Mouse (Mus musculus): Measurements from ENCODE around the gene Gm26661.

The Gm26661 gene

GRCm38 (mm10) chr14:7791532-7792159 is at the start of gene Gm26661:
Gene Gm26661 (plus strand): TSS chr14:7791587.
- peak; percentile 57 for DNase-seq

- DNase-seq, result peak; percentile 38
Observed at GRCm38 (mm10) chr14:7748944-7749763, 42.2 kb upstream of the Gm26661 start.

DNA sequence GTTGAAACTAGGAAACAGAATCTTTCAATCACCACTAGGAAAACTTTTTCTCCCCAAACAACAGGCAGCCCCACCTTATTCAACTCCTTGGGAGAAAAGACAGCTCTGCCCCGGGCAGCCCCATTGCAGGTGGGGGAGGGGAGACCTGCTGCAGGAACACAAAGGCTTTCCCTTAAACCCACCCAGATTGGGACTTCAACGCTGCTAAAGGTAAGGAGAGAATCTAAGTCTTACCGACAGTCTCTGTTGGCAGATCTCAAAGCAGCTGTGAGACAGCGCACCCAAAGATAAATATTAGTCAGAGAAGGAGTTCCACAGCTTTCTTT is 41.7 kb upstream of the Gm26661 start:
- DNase-seq, result no peak

DNA sequence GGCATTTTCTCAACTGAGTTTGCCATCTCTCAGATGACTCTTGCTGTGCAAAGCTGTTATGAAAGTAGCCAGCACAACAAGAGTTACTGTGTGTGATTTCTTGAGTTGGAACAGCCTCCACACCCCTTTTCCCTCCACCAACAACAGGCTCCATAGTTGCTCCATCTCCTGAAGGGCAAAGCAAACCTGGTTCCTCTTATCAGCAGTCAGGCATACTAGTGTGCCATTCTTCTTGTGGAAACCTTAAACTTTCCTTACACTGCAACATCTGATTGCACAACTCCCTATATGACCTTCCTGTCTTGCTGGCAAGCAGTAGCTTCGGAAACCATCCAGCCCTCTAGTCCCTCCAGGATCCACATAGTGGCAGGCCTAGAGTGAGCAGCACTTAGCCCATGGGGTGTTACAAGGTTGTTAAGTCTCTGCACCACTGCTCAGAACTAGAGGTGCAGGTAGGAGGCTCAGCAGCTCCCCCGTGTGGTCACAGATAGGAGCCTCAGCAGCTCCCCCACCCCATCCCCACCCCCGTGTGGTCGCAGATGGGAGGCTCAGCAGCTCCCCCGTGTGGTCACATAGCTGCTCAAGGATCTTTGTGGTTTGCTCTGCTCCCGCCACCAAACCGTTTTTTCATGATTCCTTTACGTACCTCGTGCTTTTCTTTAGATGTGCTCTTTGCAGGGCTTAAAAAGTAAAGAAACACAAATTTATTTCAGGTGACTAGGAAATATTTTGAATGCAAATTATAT is 25.6 kb upstream of the Gm26661 start:
- DNase-seq, result peak; percentile 38

- DNase-seq, result no peak
Observed at GRCm38 (mm10) chr14:7773714-7774389, 17.5 kb upstream of the Gm26661 start.

- DNase-seq, result no peak
Observed at GRCm38 (mm10) chr14:7786073-7786472, 5.3 kb upstream of the Gm26661 start.

DNA sequence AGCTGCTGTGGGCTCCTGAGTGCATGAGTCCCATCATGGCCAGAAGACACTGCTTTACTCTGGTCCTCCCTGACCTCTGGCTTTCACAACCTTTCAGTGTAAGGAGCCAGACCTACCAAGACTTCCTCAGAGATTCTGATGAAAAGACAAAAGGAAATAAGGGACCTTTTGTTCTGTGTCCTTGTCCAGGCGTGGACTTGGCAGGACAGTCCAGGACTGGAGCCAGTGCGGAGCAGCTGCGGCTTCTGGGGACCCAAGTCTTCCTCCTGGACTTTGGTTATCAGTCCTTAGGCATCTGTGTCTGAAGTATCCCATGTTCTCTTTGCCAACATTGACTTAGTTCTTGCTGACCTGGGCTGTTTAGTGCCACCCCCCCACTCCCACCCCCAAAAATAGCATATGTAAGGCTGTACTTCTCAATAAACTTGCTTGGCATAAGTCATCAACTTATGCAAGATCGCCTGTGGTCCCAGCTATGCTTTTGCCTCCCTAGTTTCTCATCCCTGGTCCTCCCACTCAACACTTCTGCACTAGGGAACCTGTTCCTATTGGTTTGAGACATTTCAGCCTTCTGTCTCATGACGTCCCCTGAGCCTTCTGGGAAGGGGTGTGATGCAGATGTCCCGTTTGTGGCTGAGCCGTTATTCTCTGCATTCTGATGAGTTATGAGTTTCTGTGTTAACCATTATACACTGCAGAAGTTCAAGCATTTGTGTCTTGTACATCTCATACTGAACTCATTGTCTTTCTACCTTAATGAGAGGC is 1.9 kb upstream of the Gm26661 start:
- DNase-seq, result no peak

DNA sequence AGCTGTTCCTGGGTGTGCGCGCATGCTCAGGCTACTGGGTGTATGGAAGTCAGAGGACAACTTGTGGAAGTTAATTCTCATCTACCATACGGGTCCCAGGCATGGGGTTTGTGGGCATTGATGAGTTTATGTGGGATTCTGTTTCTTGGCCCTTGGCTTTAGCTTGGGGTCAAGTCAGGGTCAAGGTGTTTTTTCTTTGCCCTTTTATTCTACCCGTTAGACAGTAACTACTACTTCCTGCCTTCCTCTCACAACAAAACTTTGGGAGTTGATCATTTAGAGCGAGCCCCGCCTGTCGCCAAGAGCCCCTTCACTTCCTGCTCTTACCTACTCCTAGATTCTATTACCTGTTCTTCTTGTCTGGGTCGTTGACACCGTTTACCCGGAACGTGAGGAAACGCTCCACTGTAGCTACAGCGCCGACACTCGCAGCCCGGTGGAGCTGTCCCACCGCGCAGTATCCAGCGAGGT is 291 bp upstream of the Gm26661 start:
- no peak for DNase-seq

- no peak for DNase-seq
Observed at GRCm38 (mm10) chr14:7795961-7796360, 4.6 kb downstream of the Gm26661 start.

DNA sequence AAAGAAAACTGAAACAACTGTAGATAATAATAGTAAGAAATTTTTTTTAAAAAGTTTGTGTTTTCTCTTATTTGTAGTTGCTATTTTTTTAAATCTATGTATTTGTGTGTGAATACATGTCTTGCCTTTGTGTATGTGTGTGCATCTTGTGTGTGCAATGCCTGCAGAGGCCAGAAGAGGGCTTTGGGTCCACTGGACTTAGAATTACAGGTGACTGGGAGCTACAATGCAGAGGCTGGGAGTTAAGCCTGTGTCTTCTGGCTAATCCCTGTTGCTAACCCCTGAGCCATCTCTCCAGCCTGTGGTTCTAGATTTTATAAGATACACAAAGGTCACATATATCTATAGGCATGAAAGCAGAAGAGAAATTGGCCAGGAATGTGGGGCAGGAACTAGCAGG is 9.2 kb downstream of the Gm26661 start:
- DNase-seq, result no peak

GRCm38 (mm10) chr14:7801831-7802230 is 10.4 kb downstream of the Gm26661 start:
- peak; percentile 67 for DNase-seq

GRCm38 (mm10) chr14:7803874-7804557 is 12.6 kb downstream of the Gm26661 start:
- peak; percentile 90 for DNase-seq

DNA sequence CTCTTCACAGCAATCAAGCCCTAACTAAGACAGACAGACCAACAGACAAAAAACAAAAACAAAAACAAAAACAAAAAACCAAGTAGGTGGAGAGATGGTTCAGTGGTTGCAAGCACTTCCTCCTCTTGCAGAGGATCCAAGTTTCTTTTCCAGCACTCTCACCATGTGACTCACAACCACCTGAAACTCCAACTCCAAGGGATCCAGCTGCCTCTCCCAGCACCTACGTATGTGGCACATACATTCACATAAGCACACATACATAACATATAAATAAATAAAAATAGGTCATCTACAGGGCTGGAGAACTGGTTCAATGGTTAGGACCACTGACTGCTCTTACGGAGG is 13.1 kb downstream of the Gm26661 start:
- DNase-seq, result no peak

DNA sequence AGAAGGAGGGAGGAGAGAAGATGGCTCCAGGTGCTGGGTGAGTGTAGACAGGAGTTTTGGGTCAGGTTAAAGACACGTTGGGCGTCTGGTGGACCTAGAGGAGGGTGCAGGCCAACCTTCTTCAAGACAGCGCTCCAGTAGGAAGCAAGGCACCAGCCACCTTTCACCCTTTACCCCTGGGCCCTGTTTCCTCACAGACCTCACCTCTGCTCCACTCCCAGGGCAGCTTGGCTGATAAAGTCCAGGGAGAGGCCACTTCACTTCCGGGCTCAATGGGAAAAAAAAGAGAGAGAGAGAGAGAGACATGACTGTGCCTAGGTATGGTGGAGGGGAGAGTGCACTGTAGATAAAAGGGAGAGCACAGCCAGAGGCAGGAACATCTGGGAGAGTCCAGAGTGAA is 16.3 kb downstream of the Gm26661 start:
- no peak for DNase-seq

DNA sequence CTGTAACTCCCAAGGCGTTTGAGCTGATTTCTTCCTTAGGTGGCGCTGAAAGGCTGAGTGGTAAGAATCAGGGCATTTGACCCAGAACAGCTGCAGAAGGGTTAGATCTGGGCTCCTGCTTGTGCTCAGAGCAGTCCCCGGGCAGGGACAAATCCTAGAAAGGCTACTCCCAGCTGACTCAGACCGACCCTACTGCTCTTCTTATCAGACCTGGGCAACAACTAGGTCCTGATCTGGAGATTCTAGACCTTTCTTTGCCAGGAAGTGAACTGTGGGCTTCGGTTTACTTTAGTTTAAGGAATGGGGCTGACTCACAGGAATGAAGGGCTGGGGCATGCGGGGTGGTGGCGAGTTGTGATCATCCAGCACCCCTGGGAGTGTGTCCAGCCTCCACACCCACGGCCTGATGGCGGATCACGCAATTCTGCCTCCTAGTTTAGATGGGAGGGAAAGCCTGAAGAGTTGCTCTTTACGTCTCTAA is 17.2 kb downstream of the Gm26661 start:
- no peak for DNase-seq

DNA sequence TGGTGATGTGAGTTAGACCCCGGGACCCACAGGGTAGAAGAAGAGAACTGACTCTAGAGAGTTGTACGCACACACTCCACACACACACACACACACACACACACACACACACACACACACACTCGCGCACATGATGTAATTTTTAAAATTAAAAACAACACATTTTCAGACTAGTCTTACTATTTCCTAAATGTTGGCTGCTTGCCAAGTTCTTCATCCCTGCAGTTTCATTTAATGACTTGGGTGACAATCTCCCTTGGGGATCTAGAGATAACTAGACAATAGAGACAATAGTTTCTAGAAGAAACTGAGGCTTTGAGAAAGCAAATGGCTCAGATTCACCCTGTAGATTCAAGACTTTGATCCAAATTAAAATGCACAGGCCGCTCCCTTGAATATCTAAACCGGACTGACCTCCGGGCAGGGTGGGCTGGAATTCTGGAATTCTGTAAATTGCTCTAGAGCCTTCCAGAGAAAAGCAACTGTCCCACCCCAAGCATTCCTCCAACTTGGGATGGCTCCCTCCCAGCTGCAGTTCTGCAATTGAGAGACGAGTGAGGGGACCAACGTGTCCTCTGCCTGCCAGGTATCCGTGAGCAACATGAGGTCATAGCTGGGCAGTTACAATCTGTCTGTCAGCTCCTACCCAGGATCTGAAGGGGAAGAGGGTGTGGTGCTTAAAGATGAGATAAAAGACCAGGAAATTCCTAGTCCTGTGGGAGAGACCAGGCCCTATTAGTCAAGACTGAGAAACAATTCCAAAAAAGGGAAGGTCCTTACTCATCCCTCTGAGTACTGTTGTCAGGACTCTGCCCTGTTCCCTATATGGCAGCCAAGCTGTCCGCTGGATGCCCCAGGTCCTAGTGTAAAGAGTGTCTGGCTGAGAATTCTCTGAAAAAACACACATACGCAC is 17.9 kb downstream of the Gm26661 start:
- no peak for DNase-seq

- peak; percentile 99 for DNase-seq
Observed at GRCm38 (mm10) chr14:7817770-7818462, 26.5 kb downstream of the Gm26661 start, which contains the start of gene Flnb. Gene Flnb (plus strand): TSS chr14:7817957.

DNA sequence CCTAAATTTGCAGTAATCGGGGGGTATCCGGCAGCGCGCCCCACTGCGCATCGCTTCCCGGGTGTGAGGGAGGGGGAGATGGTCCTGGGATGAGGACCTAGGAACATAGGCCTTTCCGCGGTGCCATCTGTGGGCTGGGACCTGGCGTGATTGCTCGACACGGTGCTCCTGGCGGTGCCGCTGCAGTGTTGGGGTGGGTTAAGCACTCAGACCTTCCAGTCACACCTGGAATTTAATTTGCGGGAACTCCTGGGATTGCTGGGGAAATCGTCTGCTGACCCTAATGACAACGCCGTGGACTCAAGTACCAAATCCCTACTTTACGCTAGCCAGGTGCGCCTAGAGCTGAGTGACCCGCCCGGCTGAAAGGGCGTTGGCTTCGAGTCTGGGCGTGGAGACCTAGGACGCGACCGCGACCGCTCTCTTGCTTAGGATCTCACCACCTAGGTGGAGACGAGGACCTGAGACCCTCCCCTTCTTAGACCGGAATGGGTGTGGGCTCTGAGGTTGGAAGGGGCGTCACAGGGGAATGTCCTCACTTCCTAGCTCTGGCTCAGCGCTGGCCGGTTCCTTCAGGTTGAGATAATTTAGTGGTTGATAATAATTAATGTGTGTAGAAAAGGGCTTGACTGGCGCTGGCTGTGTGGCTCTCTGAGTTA is 27.2 kb downstream of the Gm26661 start:
- peak; percentile 48 for DNase-seq

DNA sequence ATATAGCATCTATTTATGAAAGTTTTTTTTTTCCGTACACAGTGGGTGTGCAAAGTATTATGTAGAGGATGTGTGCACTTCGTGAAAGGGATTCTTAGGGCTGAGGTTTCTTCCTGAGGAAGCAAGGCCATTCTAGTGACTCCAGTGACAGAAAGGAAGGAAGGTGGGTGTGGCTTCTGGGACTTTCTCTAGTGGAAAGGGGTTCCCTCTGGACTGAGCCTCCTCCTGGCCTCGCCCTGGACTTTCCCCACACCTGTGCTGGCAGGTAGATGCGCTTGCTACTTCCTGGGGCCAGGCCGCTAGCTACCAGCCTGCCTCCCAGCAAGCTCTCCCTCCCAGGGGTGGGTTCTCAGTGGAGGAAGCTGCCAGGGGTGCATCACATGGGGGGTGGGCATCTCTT is 28.1 kb downstream of the Gm26661 start:
- no peak for DNase-seq

Measured in cerebellum, adult 9-10 months (tissue).